Mouse (Mus musculus) ZHBTc4 (cell line): ENCODE measurements at regions not wholly inside any gene's neighbourhood (a gene's known extent, or its start where the extent isn't known, plus 50 kb on each side); places are given as distances from the start of the nearest gene placed in this dataset.

Experiments used
- DNase-seq: peaks from one replicate; pipeline ENCODE4 v3.0.0-alpha.2; 2011; ENCODE audit warnings: low read depth, low spot score

DNA sequence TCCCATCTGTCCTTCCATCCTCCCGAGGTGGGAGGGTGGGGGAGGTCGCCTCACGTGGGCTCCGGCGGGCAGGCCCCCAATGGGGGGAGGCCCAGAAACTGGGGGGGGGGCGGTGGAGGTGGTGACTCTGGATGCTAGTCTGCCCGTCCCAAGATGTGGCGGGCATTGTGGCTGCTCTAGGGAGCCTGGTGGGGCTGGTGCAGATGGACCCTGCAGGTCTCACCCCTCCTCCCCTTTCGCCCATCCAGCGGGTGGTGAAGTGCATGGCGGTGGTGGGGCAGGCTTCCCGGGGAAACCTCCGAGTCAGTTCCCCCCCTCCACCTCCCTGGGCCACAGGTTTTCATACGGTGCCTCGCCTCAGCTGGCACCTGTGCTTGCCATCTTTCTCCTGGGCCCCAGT, 88.6 kb downstream of the Inhba start:
- DNase-seq: no peak

GRCm38 (mm10) chr13:16114837-16115236, 103.2 kb downstream of the Inhba start:
- no peak for DNase-seq

DNA sequence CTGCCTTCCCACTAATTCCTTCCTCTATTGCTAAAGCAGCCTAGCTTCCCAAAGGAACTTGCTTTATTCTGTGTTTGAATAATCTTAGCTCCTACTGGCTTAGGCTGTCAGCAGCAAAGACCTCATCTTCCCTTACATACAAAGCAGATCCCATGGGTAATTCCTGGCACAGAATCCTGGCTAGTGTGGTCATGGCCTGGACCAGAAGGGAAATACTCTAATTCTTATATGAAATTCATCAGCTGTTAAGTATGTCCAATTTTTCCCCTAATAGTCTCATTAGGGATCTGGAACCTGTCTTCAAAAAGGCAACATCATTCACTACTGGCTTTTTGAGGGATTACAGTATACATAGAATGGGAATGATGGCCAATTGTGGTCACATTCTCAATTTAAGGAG, 135.0 kb downstream of the Inhba start:
- no peak for DNase-seq

GRCm38 (mm10) chr13:16154926-16155325, 143.3 kb downstream of the Inhba start:
- DNase-seq: no peak

- no peak for DNase-seq
Observed at GRCm38 (mm10) chr13:16165204-16165894, 153.7 kb downstream of the Inhba start.

DNA sequence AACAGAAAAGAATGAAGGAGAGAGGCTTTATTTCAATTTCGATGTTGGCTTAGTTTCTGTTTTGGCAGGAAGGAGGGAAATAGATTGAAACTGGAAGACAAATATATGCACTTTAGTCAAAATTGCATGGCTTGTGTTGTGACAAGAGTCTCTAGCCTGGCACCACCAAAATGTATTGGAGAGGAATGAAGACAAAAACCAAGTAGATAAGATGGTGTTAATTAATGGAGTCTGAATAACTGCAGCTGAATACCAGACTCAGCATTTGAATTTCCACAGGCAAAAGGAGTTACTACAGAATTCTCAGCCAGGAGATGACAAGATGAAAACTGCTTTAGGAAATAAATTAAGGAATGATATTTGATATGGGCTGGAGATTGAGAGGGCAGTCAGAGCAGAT, 185.0 kb downstream of the Inhba start:
- no peak for DNase-seq

- DNase-seq: no peak
Observed at GRCm38 (mm10) chr13:16200046-16200445, 188.4 kb downstream of the Inhba start.

DNA sequence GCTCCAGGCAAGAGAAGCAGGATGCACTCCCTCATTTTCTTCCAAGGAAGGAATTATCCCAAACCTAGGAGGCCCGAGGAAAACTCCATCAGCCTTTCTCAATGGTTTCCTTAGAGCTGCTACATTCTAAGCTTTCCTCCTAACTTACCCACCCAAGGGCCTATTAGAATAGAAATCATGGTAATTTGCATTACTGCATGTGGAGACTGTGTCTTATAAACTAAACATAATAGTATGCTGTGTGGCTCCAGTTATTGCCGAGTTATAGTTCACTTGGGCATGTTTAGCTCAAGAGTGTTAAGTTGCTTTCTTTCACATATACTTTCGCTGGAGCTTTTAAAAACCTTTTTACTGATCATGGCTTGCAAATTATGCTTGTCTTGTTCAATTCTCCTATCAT, 191.5 kb downstream of the Inhba start:
- no peak for DNase-seq

GRCm38 (mm10) chr13:16204097-16204496, 192.4 kb downstream of the Inhba start:
- DNase-seq: no peak

- DNase-seq: no peak
Observed at GRCm38 (mm10) chr13:16211482-16211881, 199.8 kb downstream of the Inhba start.

DNA sequence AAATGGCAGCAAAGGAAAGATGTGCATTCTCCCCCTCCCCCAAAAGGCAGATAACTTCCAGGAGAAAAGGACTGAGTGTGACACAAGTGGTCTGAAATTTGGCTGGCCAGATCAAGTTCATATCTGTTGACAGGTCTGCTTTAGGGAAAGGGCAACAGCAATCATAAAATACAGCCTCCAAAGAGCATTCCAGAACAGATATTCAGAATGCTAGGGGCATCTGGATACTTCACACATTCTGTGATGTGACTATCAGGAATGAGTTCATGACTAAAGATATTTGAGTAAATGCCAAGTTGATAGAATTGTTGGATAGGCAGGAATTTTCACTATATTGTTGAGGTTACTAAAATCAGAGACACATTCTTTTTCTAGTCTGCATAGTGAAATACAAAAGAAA, 208.2 kb downstream of the Inhba start:
- no peak for DNase-seq

- DNase-seq: no peak
Observed at GRCm38 (mm10) chr13:16222942-16223600, 211.4 kb downstream of the Inhba start.

DNA sequence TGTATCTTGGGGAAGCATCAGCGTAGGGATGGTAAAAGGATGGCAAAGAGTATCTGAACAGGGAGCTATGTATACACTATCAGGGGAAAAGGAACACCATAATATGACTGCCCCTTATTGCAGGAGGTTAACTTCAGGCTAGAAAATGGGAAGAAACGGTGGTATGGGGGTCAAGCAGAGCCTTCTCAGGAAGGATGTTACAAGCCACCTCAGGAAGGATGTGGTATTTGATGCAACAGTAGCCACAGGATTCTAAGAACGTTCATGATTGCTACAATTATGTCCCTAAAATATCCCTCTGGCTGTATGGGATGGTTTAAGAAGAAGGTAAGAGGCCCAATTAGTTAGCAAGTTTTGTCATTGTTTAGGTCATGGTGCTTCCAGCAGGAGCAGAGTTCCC, 249.5 kb downstream of the Inhba start:
- no peak for DNase-seq

DNA sequence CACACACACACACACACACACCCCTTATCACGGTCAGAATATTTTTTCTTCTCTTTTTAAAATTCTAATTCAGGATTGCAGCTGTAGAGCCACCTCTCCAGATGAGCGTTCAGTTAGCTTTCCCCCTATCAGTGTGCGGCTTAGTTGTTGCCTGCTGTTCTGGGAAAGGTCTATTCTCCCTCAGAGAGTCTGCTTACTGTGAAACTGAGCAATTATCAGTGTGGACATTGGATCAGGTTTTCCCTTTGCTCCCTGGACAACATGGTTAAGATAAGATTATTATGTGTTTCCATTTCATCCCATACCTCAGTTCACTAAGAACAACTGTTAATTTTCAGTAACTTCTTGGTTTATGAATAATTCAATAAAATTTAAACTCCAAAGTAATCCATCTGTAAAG, 268.3 kb downstream of the Inhba start:
- DNase-seq: no peak

DNA sequence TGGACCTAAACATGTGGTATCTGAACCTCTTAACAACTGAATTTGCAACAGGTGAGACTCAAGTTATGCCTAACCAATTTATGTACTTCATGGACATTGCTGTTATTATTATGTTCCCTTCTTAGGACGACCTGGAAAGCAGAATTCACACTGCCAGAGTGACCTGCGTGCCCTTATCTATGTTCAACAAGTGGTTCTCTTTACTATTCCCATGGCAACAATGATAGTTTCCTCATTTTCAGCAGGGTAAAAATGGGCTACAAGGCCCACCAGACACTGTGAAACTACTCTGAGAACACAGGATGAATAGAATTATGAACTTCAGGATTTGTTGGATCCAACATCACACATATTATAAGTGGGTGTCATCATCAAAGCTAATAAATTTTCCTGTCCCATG, 269.1 kb downstream of the Inhba start:
- no peak for DNase-seq

- DNase-seq: no peak
Observed at GRCm38 (mm10) chr13:16281777-16282176, 270.1 kb downstream of the Inhba start.

GRCm38 (mm10) chr13:16282230-16282629, 270.6 kb downstream of the Inhba start:
- DNase-seq: no peak

GRCm38 (mm10) chr13:16283336-16283735, 271.7 kb downstream of the Inhba start:
- no peak for DNase-seq

- DNase-seq: no peak
Observed at GRCm38 (mm10) chr13:16289633-16290032, 278.0 kb downstream of the Inhba start.

DNA sequence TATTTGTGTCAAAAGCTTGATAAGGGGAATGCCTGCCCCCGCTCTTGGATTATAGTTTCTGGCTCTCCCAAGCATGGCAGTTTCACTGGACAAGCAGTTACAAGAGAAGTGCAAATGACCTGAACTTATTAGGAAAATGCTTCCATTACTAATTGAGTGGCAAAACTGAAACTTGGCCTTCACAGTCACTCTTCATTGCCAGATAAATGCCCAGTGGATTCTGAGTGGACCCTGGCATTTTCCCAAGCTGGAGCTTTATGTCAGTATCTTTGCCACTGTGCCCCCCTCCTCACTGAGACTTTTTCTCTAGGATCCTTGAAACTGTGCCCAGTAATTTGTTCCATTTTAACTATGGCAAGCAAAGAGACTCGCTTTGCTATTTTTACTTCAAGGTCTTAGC, 279.1 kb downstream of the Inhba start:
- no peak for DNase-seq

- DNase-seq: no peak
Observed at GRCm38 (mm10) chr13:16291661-16292291, 280.1 kb downstream of the Inhba start.

DNA sequence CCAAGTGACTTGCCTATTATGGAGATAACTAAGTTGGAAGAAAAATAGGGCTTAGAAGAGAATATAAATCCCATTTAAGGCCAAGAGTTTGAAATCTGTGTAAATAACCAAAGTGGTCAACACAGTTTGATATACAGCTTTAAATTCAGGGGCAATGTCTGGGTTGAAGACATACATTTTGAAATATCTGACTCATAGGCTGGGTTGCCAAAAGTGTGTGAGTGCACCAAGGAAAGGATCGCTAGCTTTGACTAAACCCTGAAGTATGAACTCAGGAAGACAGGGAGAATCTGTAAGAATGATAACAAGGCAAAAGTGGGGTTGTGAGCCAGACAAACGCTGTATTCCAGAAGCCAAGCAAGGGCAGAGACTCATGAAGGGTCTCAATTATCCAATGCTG, 288.1 kb downstream of the Inhba start:
- no peak for DNase-seq

GRCm38 (mm10) chr13:16314669-16315068, 303.0 kb downstream of the Inhba start:
- no peak for DNase-seq
